Mouse (Mus musculus): ENCODE data around the gene Mfsd4b1. TPM values are rescaled to one million over a fixed set of nuclear protein-coding genes. Genes with fewer than 3 reads are reported as not detected.

Mfsd4b1 gene
- polyA plus RNA-seq, 1 experiment = 0.96 TPM

DNA sequence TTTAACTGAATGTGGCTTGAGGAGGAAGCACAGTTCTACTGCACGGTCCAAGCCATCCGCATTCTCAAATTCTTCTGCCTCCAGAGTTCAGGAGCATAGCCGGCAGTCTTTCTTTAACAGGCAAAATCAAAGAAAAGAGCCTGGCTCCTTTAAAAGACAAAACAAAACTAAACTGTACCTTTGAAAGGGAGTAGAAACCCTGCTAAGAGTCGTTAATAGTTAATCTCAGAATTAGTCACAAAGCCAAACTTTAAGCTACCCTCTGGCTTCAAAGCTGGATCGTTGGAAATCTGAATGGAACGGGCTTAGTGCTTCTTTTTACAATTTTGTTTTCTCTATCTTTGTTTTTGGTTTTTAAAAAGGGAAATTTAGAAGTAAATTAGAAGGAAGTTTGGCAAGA lies 37.7 kb upstream of the Mfsd4b1 start:
- DNase-seq = no peak
- no peaks in the 10 kb centered on the region; the same call in 1 of the 2 replicates for H3K4me1 ChIP-seq (ENCODE audit: control insufficient read depth, insufficient read depth, low read length)
- 54% methylated on average over 6 of the region's 6 CpGs for WGBS
- H3K4me3 ChIP-seq (replicated peaks; ENCODE audit: extremely low read depth, low read depth, low read length) = no peak overlapping the region
- TF ChIP-seq POLR2A (IDR thresholded peaks at IDR 0.05; ENCODE audit: borderline replicate concordance, extremely low read depth, low read depth, low read length) (no peak), CTCF (IDR thresholded peaks at IDR 0.05; ENCODE audit: insufficient read depth, low read length) (no peak)

GRCm38 (mm10) chr10:40061926-40062325 lies 36.9 kb upstream of the Mfsd4b1 start:
- no peak for DNase-seq
- Histone ChIP-seq H3K4me3 (replicated peaks; ENCODE audit: extremely low read depth, low read depth, low read length) (no peak overlapping the region), H3K4me1 (ENCODE audit: control insufficient read depth, insufficient read depth, low read length) (no peaks in the 10 kb centered on the region; the same call in 1 of the 2 replicates)
- TF ChIP-seq POLR2A (IDR thresholded peaks at IDR 0.05; ENCODE audit: borderline replicate concordance, extremely low read depth, low read depth, low read length) (no peak), CTCF (IDR thresholded peaks at IDR 0.05; ENCODE audit: insufficient read depth, low read length) (no peak)
- 72% methylated on average over 5 of the region's 5 CpGs for WGBS

DNA sequence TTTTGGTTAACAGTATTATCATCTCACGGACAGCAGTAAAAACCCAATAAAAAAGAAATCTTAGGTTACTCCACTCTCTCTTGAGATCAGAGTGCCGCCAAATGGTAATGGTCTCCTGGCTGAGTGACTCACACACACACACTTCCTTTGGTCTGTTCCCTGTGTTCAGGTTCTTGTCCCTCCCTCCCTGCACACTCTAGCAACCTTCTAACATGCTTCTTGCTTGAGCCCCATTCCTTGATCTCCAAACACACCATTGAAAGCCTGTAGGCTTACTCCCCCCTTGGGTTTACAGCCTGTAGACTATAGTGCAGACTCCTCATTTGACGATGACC lies 33.7 kb upstream of the Mfsd4b1 start:
- TF ChIP-seq POLR2A (IDR thresholded peaks at IDR 0.05; ENCODE audit: borderline replicate concordance, extremely low read depth, low read depth, low read length) (no peak), CTCF (IDR thresholded peaks at IDR 0.05; ENCODE audit: insufficient read depth, low read length) (no peak)
- DNase-seq = no peak
- Histone ChIP-seq H3K4me3 (replicated peaks; ENCODE audit: extremely low read depth, low read depth, low read length) (no peak overlapping the region), H3K4me1 (ENCODE audit: control insufficient read depth, insufficient read depth, low read length) (no peaks in the 10 kb centered on the region; the same call in 1 of the 2 replicates)
- 76% methylated on average over 3 of the region's 3 CpGs for WGBS

DNA sequence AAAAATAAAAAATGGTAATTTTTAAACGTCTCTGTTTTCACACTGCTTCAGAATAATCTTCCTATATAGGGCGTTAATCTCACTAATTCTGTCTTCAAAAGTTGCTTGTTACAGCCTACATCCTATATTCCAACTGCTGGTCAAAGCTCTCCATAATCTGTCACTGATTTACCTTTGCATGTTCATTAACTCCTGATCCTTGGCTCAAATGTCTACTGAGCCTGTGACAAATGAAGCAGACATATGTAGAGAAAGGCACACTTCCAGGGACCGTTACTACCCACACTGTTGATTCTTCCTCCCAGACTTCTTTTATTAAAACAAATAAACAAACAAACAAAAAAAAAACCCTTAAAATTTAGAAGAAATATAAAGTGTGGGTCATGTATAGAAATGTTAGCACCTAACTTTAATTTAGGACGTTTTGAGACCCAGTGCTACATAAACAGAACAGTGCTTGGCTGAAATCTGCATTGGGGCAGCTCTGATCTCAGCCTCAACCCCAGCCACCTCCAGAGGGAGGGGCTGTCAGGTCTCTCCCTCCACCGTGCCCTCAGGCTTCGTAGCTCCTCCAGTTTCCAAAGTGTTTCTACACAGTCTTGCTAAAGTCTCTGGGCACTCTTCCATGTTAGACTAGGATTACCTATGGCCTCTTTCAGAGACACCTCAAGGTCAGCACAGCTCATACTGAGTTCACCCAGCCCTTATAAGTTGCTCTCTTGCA lies 33.2 kb upstream of the Mfsd4b1 start:
- WGBS = 53% methylated on average over 6 of the region's 6 CpGs
- TF ChIP-seq POLR2A (IDR thresholded peaks at IDR 0.05; ENCODE audit: borderline replicate concordance, extremely low read depth, low read depth, low read length) (no peak), CTCF (IDR thresholded peaks at IDR 0.05; ENCODE audit: insufficient read depth, low read length) (no peak)
- no peaks in the 10 kb centered on the region; the same call in 1 of the 2 replicates for H3K4me1 ChIP-seq (ENCODE audit: control insufficient read depth, insufficient read depth, low read length)

GRCm38 (mm10) chr10:40057615-40058014 lies 32.5 kb upstream of the Mfsd4b1 start:
- Histone ChIP-seq H3K4me3 (replicated peaks; ENCODE audit: extremely low read depth, low read depth, low read length) (no peak overlapping the region), H3K4me1 (ENCODE audit: control insufficient read depth, insufficient read depth, low read length) (no peaks in the 10 kb centered on the region)
- 62% methylated on average over 2 of the region's 2 CpGs for WGBS
- DNase-seq = no peak
- TF ChIP-seq POLR2A (IDR thresholded peaks at IDR 0.05; ENCODE audit: borderline replicate concordance, extremely low read depth, low read depth, low read length) (no peak), CTCF (IDR thresholded peaks at IDR 0.05; ENCODE audit: insufficient read depth, low read length) (no peak)

More for the DNA sequence above, 33.2 kb upstream of the Mfsd4b1 start:
- no peak for DNase-seq
- H3K4me3 ChIP-seq (replicated peaks; ENCODE audit: extremely low read depth, low read depth, low read length) = no peak overlapping the region

DNA sequence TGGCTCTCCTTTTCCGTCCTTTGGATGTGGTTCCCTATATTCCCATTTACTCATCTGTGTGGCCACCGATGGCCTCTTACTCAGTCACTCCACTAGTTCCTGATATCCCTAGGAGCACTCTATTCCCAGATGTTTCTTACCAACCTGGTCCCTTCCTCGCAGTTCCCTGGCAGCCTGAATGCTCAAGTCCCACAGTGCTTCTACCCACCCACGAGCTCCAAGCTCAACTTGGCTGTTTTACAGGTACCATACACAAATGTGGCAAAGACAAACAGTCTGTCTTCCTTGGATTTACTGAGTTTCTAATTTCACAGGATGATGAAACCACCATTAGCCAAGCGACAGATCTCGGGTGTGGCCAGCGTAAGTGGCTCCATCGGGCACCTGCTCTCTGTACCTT lies 29.4 kb upstream of the Mfsd4b1 start:
- no peaks in the 10 kb centered on the region for H3K4me1 ChIP-seq (ENCODE audit: control insufficient read depth, insufficient read depth, low read length)
- no peak overlapping the region for H3K4me3 ChIP-seq (replicated peaks; ENCODE audit: extremely low read depth, low read depth, low read length)
- DNase-seq = no peak
- 87% methylated on average over 8 of the region's 8 CpGs for WGBS
- TF ChIP-seq CTCF (IDR thresholded peaks at IDR 0.05; ENCODE audit: insufficient read depth, low read length) (no peak), POLR2A (IDR thresholded peaks at IDR 0.05; ENCODE audit: borderline replicate concordance, extremely low read depth, low read depth, low read length) (no peak)

DNA sequence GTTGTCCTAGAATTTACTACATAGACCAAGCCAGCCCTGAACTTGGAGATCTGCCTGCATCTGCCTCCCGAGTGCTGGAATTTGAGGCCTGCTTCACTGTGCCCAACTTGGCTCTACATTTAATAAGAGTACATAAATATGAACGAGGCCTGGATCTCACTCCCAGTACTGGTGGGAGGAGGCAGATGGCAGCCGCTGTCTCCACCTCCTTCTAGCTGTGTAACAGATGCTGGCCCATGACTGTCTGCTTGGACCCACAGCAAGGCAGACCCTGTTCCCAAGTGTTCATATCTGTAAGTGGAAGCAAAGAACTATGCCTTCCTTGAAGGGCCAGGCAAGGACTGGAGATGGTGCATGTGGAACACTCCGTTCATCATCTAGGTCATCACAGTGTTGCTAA lies 28.8 kb upstream of the Mfsd4b1 start:
- no peak for DNase-seq
- TF ChIP-seq CTCF (IDR thresholded peaks at IDR 0.05; ENCODE audit: insufficient read depth, low read length) (no peak), POLR2A (IDR thresholded peaks at IDR 0.05; ENCODE audit: borderline replicate concordance, extremely low read depth, low read depth, low read length) (no peak)
- no peaks in the 10 kb centered on the region for H3K4me1 ChIP-seq (ENCODE audit: control insufficient read depth, insufficient read depth, low read length)
- H3K4me3 ChIP-seq (replicated peaks; ENCODE audit: extremely low read depth, low read depth, low read length) = no peak overlapping the region
- 82% methylated on average over 4 of the region's 4 CpGs for WGBS

DNA sequence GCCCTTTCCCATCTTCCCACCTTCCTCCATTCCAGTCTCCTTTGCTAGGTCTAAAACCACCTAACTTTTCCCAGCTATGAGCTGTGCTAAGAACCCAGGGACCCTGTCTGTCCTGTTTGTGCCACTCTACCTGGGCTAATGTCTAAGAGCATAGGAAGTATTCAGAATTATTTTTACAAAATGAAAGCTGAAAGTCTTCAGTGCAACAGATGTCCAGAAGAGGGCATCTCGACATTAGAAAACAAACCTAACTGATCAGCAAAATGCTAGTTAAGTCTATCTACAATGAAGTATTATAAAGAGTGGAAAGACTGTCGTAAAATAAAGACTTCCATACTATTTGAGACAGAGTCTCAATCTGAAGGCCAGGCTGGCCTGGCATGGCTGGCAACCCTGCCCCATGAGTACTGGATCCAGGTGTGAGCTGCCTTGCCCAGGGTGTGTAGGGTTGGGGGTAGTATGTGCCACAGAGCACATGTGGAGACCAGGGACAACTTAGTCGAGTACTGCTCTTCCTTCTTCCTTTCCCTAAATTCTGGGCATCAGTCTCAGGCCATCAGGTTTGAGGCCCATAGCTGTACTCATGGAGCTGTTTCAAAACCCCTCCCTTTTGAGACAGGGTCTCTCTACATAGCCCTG lies 28.3 kb upstream of the Mfsd4b1 start:
- WGBS = 43% methylated on average over 3 of the region's 3 CpGs
- no peak for DNase-seq
- Histone ChIP-seq H3K4me1 (ENCODE audit: control insufficient read depth, insufficient read depth, low read length) (no peaks in the 10 kb centered on the region), H3K4me3 (replicated peaks; ENCODE audit: extremely low read depth, low read depth, low read length) (no peak overlapping the region)
- no peak for TF ChIP-seq POLR2A (IDR thresholded peaks at IDR 0.05; ENCODE audit: borderline replicate concordance, extremely low read depth, low read depth, low read length)
- peak; percentile 15; the same call in 1 of the 2 replicates for TF ChIP-seq CTCF (IDR thresholded peaks at IDR 0.05; ENCODE audit: insufficient read depth, low read length)

DNA sequence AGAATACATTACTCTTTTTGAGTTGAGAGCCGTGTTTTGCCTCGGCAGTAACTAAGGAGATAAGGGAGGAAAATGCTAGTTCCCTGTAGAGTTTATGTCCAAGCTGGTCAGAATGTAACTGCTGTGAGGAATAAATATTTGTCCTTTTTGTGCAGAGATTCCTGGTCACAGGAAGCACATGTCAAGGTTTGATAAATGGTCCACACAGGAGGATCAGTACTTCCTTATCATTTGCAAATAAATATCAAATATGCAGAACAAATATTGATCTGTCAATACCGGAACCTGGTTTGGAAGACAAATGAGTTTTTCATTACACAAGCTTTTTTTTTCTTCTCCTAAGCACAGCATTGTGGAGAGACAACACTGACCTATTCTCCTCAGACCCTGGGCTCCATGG lies 26.9 kb upstream of the Mfsd4b1 start:
- H3K4me1 ChIP-seq (ENCODE audit: control insufficient read depth, insufficient read depth, low read length) = no peaks in the 10 kb centered on the region
- H3K4me3 ChIP-seq (replicated peaks; ENCODE audit: extremely low read depth, low read depth, low read length) = no peak overlapping the region
- DNase-seq = no peak
- TF ChIP-seq POLR2A (IDR thresholded peaks at IDR 0.05; ENCODE audit: borderline replicate concordance, extremely low read depth, low read depth, low read length) (no peak), CTCF (IDR thresholded peaks at IDR 0.05; ENCODE audit: insufficient read depth, low read length) (no peak)
- WGBS = 35% methylated on average over 3 of the region's 3 CpGs

GRCm38 (mm10) chr10:40050763-40051162 lies 25.7 kb upstream of the Mfsd4b1 start:
- 90% methylated on average over 2 of the region's 2 CpGs for WGBS
- no peaks in the 10 kb centered on the region for H3K4me1 ChIP-seq (ENCODE audit: control insufficient read depth, insufficient read depth, low read length)
- DNase-seq = no peak
- H3K4me3 ChIP-seq (replicated peaks; ENCODE audit: extremely low read depth, low read depth, low read length) = no peak overlapping the region
- no peak for TF ChIP-seq POLR2A (IDR thresholded peaks at IDR 0.05; ENCODE audit: borderline replicate concordance, extremely low read depth, low read depth, low read length)
- TF ChIP-seq CTCF (IDR thresholded peaks at IDR 0.05; ENCODE audit: insufficient read depth, low read length) = no peak
